Mouse (Mus musculus) cerebellum, postnatal 36 days (tissue): ENCODE results near the gene Ankrd61.

Source experiments
- DNase-seq, 2 experiments: peaks; one replicate each; pipeline ENCODE4 v3.0.0; 2021 to 2022; ENCODE audit warnings: mixed read lengths in 2 of 2

Gene Ankrd61

DNA sequence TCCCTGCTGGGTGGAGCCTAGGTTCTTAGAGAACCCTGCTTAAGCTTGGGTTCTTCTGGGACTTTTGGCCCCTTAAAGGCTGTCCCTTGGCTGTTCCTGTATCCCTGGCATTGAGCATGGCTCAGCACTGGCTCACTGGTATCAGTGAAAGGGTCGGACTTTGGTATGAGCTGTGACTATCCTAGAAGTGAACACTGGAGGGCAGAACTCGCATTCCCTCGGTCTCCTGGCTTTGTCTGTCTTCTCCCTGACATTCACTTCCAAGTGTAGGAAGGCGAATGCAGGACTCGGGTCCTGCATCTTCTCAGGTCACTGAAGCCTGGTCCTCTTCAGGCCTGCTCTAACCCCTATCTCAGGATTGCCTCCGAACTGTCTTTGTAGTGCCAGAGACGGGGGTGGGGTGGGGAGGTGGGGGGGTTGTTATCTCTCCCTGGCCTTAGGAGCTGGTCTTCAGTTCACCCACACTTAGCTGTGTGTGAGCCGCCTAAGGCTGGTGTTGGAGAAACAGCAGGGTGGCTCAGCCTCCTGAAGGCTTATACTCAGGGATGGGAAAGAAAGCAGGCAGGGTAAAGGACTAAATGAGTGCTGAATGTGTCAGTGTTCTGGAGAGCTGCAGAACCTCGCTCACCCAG, 5.1 kb downstream of the Ankrd61 start:
- DNase-seq = no peak

DNA sequence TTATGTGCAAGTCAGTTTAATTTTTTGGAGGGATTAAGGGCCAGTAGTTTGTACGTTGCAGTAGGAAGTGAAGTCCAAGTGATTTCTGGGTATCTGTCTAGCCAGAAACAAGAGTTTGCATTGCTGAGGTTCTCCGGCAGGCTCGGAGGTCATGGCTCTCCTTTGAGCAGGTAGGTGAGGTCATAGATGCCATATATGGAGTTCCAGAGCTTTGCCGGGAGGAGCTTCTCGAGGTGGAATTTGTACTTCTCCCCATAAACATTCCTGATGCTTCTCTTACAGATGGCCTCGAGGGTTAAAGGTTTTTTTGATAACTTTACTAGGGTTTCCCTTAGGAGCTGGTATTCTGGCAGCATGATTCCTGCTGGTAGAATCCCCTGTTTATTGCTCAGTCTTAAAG, 6.7 kb downstream of the Ankrd61 start:
- no peak for DNase-seq

DNA sequence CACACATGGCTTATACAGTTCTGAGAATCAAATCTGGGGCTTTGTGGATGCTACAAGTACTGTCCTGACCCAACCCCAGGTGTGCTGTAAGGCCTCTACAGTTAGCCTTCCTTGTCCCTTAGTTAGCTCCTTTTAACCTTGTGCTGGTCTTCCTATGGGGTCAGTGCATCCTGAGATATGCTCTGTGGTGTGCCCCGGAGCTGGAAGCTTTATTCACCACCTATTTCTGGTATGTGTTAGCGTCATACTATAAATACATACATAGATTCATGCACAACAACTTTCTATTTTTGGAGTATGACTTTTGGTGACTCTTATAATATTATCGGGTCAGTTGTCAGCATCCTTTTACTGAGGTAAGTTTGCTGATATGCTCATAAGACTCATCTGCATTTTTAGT, 12.2 kb downstream of the Ankrd61 start:
- DNase-seq = no peak

DNA sequence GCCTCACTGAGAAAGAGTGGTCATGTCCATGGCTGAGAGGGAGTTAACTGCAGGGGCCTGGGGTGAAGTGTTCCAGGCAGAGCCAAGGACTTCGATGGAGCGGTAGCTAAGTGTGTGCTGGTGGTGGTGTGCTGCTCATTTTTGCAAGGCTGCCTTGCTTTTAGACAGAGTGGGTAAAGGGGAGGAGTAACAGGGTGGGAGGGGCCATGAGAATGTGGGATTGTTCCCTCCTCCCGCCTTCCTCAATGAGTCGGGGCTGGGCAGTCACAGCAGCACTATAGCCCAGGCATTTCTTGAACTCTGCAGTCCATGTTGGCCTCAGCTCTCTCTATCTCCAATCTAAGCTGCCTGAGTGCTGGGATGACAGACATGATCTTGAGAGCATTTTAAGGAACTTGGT, 22.9 kb downstream of the Ankrd61 start:
- DNase-seq = no peak

DNA sequence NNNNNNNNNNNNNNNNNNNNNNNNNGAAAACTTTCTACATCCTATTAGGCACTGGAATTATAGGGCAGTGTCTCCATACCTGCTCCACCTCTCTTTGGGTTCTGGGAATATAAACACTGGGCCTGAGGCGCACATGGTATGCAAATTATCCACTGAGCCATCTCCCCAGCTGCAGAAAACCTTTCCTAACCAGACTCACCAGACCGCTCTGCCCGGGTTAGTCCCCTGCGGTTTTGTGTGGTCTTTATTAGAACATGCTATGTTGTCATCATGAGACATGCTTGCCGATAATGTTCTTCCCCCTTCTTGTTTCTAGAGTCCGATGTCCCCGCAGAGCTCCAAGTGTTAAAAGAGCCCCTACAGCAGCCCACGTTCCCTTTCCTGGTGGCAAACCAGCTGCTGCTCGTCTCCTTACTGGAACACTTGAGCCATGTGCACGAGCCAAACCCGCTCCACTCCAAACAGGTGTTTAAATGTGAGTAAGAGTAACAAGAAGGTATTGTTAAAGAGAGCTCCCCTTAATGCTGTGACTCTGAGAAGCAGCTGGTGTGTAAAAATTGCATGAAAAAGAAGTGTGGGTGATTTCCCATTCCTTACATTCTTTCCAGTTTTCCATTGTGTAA, 25.8 kb downstream of the Ankrd61 start:
- no peak for DNase-seq
